Mouse (Mus musculus) stomach, embryonic 15.5 days (tissue): ENCODE results near the gene Tial1. TPM values are rescaled to one million over a fixed set of nuclear protein-coding genes. Genes with fewer than 3 reads are reported as not detected.
A peak's percentile ranks its signal among the peaks of the same experiment; 100 is the strongest.

Source experiments
- ATAC-seq: fragments of 200-750 bp; cut with Nextera tagmentation; 2 replicates; pipeline ENCODE4 v1.8.0; 2017; ENCODE audit warnings: low read depth, moderate number of reproducible peaks, moderate TSS enrichment; ENCODE audit not compliant: insufficient read depth, low FRiP score
- H3K27ac ChIP-seq: fragments of 300-500 bp; sonication (generic); 2 replicates; pipeline ENCODE4 v1.5.1; 2015; ENCODE audit warnings: mild to moderate bottlenecking, inconsistent platforms
- H3K27me3 ChIP-seq: fragments of 300-500 bp; sonication (generic); replicated peaks from 2 replicates; pipeline ENCODE4 v1.6.1; 2015; ENCODE audit warnings: inconsistent platforms
- H3K36me3 ChIP-seq: fragments of 300-500 bp; sonication (generic); 2 replicates; pipeline ENCODE4 v1.6.1; 2015; ENCODE audit warnings: inconsistent platforms
- H3K4me1 ChIP-seq: fragments of 300-500 bp; sonication (generic); 2 replicates; pipeline ENCODE4 v1.6.1; 2015; ENCODE audit warnings: inconsistent platforms
- H3K4me2 ChIP-seq: fragments of 300-500 bp; sonication (generic); 2 replicates; pipeline ENCODE4 v1.6.1; 2015; ENCODE audit warnings: mild to moderate bottlenecking, inconsistent platforms
- H3K4me3 ChIP-seq: fragments of 300-500 bp; sonication (generic); replicated peaks from 2 replicates; pipeline ENCODE4 v1.5.1; 2015; ENCODE audit warnings: inconsistent platforms
- H3K9ac ChIP-seq: fragments of 300-500 bp; sonication (generic); 2 replicates; pipeline ENCODE4 v1.6.1; 2015; ENCODE audit warnings: inconsistent platforms
- H3K9me3 ChIP-seq: fragments of 300-500 bp; sonication (generic); 2 replicates; pipeline ENCODE4 v1.6.1; 2016; ENCODE audit warnings: inconsistent platforms
- WGBS: fragments of 180-500 bp; shearing (Covaris S2); methylation state at CpG from one replicate; pipeline ENCODE4 v1.1.7; 2015; 5-methylcytosine and 5-hydroxymethylcytosine counted together
- polyA plus RNA-seq: library from polyadenylated mRNA; unstranded; fragments of >200 nt; fragmentation: Nextera tagmentation; extraction: Ambion mirVana; gene quantifications from 2 replicates; pipeline ENCODE4 v1.2.1, GENCODE M21; 2015

Tial1 gene
- 26.8 and 28.5 TPM in 2 replicates for polyA plus RNA-seq

GRCm38 (mm10) chr7:128461285-128462215, at the start of gene Tial1:
TSS of gene Tial1 (minus strand) at chr7:128461717.
- no peaks in the 10 kb centered on the region for H3K36me3 ChIP-seq
- under 1% methylated on average over 69 of the region's 69 CpGs for WGBS

GRCm38 (mm10) chr7:128504091-128504490, 42.6 kb upstream of the Tial1 start:
- Histone ChIP-seq H3K9ac (no peak overlapping the region), H3K27me3 (no peaks in the 10 kb centered on the region), H3K9me3 (no peaks in the 10 kb centered on the region), H3K27ac (no peak overlapping the region), H3K4me1 (no peaks in the 10 kb centered on the region), H3K4me2 (no peak overlapping the region), H3K4me3 (no peak overlapping the region), H3K36me3 (no peaks in the 10 kb centered on the region)
- WGBS = 85% methylated on average over 6 of the region's 6 CpGs
- ATAC-seq = no peak

More at GRCm38 (mm10) chr7:128461285-128462215, at the start of gene Tial1:
- Histone ChIP-seq H3K4me3 (peak within 1 kb of the TSS; percentile 90), H3K27me3 (no peaks in the 10 kb centered on the region), H3K9ac (peak within 1 kb of the TSS; percentile 91), H3K4me2 (peak within 1 kb of the TSS; percentile 70), H3K27ac (peak within 1 kb of the TSS; percentile 95), H3K9me3 (no peaks in the 10 kb centered on the region), H3K4me1 (peaks cover 7% of the 10 kb centered on the region; the same call in 1 of the 2 replicates)
- ATAC-seq = peak; percentile 99

DNA sequence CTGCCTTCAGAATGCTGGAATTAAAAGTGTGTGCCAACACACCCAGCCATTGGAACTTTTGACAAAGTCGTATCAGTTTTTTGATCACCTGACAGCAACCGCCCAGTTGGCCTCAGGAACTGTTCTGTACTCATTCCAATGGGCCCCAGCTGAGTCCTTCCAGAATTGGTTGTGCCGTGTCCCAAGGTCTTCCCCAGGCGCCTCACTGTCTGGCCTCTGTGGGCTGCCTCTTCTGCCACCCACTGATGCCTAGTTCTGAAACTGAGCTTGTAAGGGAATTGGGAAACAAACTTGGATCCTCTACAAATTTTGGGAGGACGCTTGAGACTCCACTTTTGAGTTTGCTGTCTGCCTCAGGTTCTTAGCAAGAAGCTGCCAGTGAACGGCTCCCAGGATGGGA, 38.3 kb upstream of the Tial1 start:
- Histone ChIP-seq H3K9ac (no peak overlapping the region), H3K9me3 (no peaks in the 10 kb centered on the region), H3K36me3 (no peaks in the 10 kb centered on the region), H3K27me3 (no peaks in the 10 kb centered on the region), H3K4me2 (no peak overlapping the region), H3K4me3 (no peak overlapping the region), H3K27ac (no peak overlapping the region), H3K4me1 (no peaks in the 10 kb centered on the region)
- ATAC-seq = no peak
- WGBS = 71% methylated on average over 6 of the region's 6 CpGs

GRCm38 (mm10) chr7:128494546-128494945, 33.0 kb upstream of the Tial1 start:
- no peak overlapping the region for H3K4me2 ChIP-seq
- no peaks in the 10 kb centered on the region for H3K9me3 ChIP-seq
- no peak overlapping the region for H3K27ac ChIP-seq
- H3K9ac ChIP-seq = no peak overlapping the region
- H3K4me3 ChIP-seq = no peak overlapping the region
- no peaks in the 10 kb centered on the region for H3K4me1 ChIP-seq
- no peak for ATAC-seq
- 91% methylated on average over 5 of the region's 5 CpGs for WGBS
- H3K36me3 ChIP-seq = no peaks in the 10 kb centered on the region
- no peaks in the 10 kb centered on the region for H3K27me3 ChIP-seq

GRCm38 (mm10) chr7:128488986-128489385, 27.5 kb upstream of the Tial1 start:
- no peak for ATAC-seq
- H3K9ac ChIP-seq = no peak overlapping the region
- H3K4me3 ChIP-seq = no peak overlapping the region
- no peak overlapping the region for H3K27ac ChIP-seq
- H3K9me3 ChIP-seq = no peaks in the 10 kb centered on the region
- no peak overlapping the region for H3K4me2 ChIP-seq
- 90% methylated on average over 3 of the region's 3 CpGs for WGBS
- no peaks in the 10 kb centered on the region for H3K36me3 ChIP-seq
- H3K4me1 ChIP-seq = no peaks in the 10 kb centered on the region
- no peaks in the 10 kb centered on the region for H3K27me3 ChIP-seq

GRCm38 (mm10) chr7:128474322-128474721, 12.8 kb upstream of the Tial1 start:
- 43% methylated on average over 10 of the region's 10 CpGs for WGBS

GRCm38 (mm10) chr7:128462406-128462805, 889 bp upstream of the Tial1 start:
- Histone ChIP-seq H3K4me3 (peak overlapping the region; percentile 90; the same call in 1 of the 2 replicates), H3K27ac (no peak overlapping the region), H3K4me2 (peak overlapping the region; percentile 69), H3K9ac (no peak overlapping the region), H3K36me3 (no peaks in the 10 kb centered on the region), H3K9me3 (no peaks in the 10 kb centered on the region), H3K27me3 (no peaks in the 10 kb centered on the region), H3K4me1 (peaks cover 7% of the 10 kb centered on the region; the same call in 1 of the 2 replicates)
- 74% methylated on average over 5 of the region's 5 CpGs for WGBS
- ATAC-seq = no peak

More at GRCm38 (mm10) chr7:128474322-128474721, 12.8 kb upstream of the Tial1 start:
- no peaks in the 10 kb centered on the region for H3K4me1 ChIP-seq
- no peaks in the 10 kb centered on the region for H3K9me3 ChIP-seq
- no peak overlapping the region for H3K9ac ChIP-seq
- H3K4me2 ChIP-seq = no peak overlapping the region
- no peaks in the 10 kb centered on the region for H3K27me3 ChIP-seq
- H3K36me3 ChIP-seq = no peaks in the 10 kb centered on the region
- H3K27ac ChIP-seq = no peak overlapping the region
- ATAC-seq = no peak
- H3K4me3 ChIP-seq = no peak overlapping the region

DNA sequence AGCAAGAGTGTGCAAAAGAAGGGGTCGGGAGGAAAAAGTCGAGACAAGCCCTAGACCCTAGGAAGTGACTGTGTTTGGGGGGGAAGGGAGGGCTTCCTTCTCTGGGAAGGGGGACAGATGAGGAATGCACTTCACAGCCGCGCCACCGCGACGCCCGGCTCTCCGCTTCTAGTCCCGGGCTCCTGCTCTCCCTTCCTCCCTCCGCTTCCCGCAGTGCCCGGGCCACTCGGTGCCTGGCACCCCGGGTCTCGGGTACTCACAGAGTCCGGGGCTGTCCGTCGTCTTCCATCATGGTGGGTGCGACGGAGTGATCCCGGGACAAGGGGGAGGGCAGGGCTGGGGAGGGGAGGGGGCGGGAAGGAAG, 670 bp downstream of the Tial1 start:
- H3K27ac ChIP-seq = peak overlapping the region; percentile 95
- H3K27me3 ChIP-seq = no peaks in the 10 kb centered on the region
- H3K4me2 ChIP-seq = peak overlapping the region; percentile 70
- H3K36me3 ChIP-seq = no peaks in the 10 kb centered on the region
- WGBS = 0% methylated on average over 7 of the region's 23 CpGs
- peak overlapping the region; percentile 91 for H3K9ac ChIP-seq
- ATAC-seq = peak; percentile 2; the same call in 1 of the 2 replicates
- H3K4me1 ChIP-seq = peaks cover 7% of the 10 kb centered on the region; the same call in 1 of the 2 replicates
- no peaks in the 10 kb centered on the region for H3K9me3 ChIP-seq
- peak overlapping the region; percentile 90 for H3K4me3 ChIP-seq

DNA sequence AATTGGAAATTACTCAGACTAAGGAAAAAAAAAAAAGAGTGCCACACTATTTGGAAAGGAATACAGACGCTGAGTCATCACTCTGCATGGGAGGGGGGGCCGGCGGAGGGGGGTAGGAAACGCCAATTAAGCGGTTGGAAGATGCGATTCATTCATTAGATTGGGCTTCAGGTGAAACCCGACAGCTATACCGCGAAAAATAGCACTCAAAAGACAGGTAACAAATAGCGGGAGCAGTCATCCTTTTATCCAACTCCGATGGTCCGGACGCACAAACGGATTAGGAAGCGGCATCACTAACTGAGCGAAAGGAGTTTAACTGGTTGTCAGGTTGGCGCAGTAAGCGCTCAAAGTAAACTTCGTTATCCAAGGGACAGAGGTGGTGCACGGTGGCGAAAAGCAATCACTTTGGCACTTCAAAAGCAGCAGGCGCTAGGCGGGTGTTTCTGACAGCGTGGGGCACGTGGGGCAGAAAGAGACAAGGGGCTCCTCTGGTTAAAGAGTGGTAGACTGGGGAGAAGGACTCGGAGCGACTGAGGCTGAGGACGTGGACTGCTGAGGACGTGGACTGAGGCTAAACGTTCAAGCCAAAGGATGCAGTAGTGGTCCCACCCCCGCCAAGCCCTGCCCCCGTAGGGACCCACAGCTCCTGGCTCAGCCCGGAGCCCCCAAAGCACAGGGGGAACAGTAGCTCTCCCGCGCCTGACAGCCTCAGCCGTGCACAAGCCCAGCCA, 1.2 kb downstream of the Tial1 start:
- no peaks in the 10 kb centered on the region for H3K9me3 ChIP-seq
- H3K9ac ChIP-seq = peak overlapping the region; percentile 91
- no peaks in the 10 kb centered on the region for H3K27me3 ChIP-seq
- peak overlapping the region; percentile 95 for H3K27ac ChIP-seq
- peak overlapping the region; percentile 70 for H3K4me2 ChIP-seq
- peaks cover 7% of the 10 kb centered on the region; the same call in 1 of the 2 replicates for H3K4me1 ChIP-seq
- under 1% methylated on average over 36 of the region's 36 CpGs for WGBS
- peak overlapping the region; percentile 90 for H3K4me3 ChIP-seq
- no peak for ATAC-seq
- H3K36me3 ChIP-seq = no peaks in the 10 kb centered on the region

- H3K36me3 ChIP-seq = no peaks in the 10 kb centered on the region
- H3K9ac ChIP-seq = peak overlapping the region; percentile 91; the same call in 1 of the 2 replicates
- H3K4me2 ChIP-seq = peak overlapping the region; percentile 70
- peaks cover 7% of the 10 kb centered on the region; the same call in 1 of the 2 replicates for H3K4me1 ChIP-seq
- peak overlapping the region; percentile 21; the same call in 1 of the 2 replicates for H3K27ac ChIP-seq
- peak overlapping the region; percentile 90 for H3K4me3 ChIP-seq
- H3K27me3 ChIP-seq = no peaks in the 10 kb centered on the region
- WGBS = 17% methylated on average over 4 of the region's 4 CpGs
- ATAC-seq = no peak
- no peaks in the 10 kb centered on the region for H3K9me3 ChIP-seq
These were observed 1.8 kb downstream of the Tial1 start for GRCm38 (mm10) chr7:128459791-128460130.

DNA sequence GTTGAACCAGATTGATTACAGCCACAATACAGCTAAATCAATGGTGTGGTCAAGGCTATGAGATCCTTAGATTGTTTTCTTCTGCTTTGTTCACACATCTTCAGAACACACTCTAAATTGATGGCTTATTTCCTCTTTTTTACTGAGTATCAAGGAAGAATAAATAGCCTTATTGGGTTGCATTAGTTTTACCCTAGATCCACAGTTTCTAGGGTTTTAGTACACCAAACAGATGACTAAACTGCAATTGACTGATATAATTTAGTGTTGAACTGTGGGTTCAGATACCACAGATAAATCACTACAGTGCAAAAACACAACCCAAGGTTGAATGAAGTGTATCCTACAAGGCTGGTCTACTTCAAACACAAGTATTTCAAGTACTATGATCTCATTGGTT, 3.5 kb downstream of the Tial1 start:
- Histone ChIP-seq H3K36me3 (peaks cover 4% of the 10 kb centered on the region; the same call in 1 of the 2 replicates), H3K9ac (no peak overlapping the region), H3K27ac (no peak overlapping the region), H3K9me3 (no peaks in the 10 kb centered on the region), H3K4me1 (peaks cover 7% of the 10 kb centered on the region; the same call in 1 of the 2 replicates), H3K27me3 (no peaks in the 10 kb centered on the region), H3K4me2 (no peak overlapping the region), H3K4me3 (no peak overlapping the region)
- no peak for ATAC-seq

- no peak for ATAC-seq
- Histone ChIP-seq H3K4me1 (no peaks in the 10 kb centered on the region), H3K27ac (no peak overlapping the region), H3K27me3 (no peaks in the 10 kb centered on the region), H3K9ac (no peak overlapping the region), H3K36me3 (peaks cover 9% of the 10 kb centered on the region; the same call in 1 of the 2 replicates), H3K4me2 (no peak overlapping the region), H3K9me3 (no peaks in the 10 kb centered on the region), H3K4me3 (no peak overlapping the region)
- 90% methylated on average over 1 of the region's 1 CpGs for WGBS
These were observed 8.8 kb downstream of the Tial1 start for GRCm38 (mm10) chr7:128452731-128453130.
